Mouse (Mus musculus) kidney, adult 2 months (tissue): ENCODE measurements around the gene Mmp19. TPM values are rescaled to one million over a fixed set of nuclear protein-coding genes. Genes with fewer than 3 reads are reported as not detected.
A peak's percentile ranks its signal among the peaks of the same experiment; 100 is the strongest.

Source experiments
- DNase-seq: peaks from one replicate; pipeline ENCODE4 v3.0.0; 2021
- H3K27ac ChIP-seq: fragments of 200-500 bp; 2 replicates; pipeline ENCODE4 v1.5.1; 2012; ENCODE audit warnings: low read depth, low read length, control low read depth, inconsistent platforms; ENCODE audit not compliant: insufficient read depth
- H3K27me3 ChIP-seq: fragments of 200-500 bp; replicated peaks from 2 replicates; pipeline ENCODE4 v1.6.1; 2012; ENCODE audit warnings: mild to moderate bottlenecking, moderate library complexity, low read length, inconsistent platforms; ENCODE audit not compliant: control insufficient read depth, insufficient read depth
- H3K36me3 ChIP-seq: fragments of 200-500 bp; 2 replicates; pipeline ENCODE4 v1.6.1; 2012; ENCODE audit warnings: mild to moderate bottlenecking, moderate library complexity, low read length, inconsistent platforms; ENCODE audit not compliant: control insufficient read depth, insufficient read depth
- H3K4me1 ChIP-seq: fragments of 200-500 bp; 2 replicates; pipeline ENCODE4 v1.6.1; 2011; ENCODE audit warnings: low read length; ENCODE audit not compliant: control insufficient read depth, insufficient read depth
- H3K4me3 ChIP-seq: fragments of 200-500 bp; 2 replicates; pipeline ENCODE4 v1.5.1; 2011; ENCODE audit warnings: mild to moderate bottlenecking, low read depth, low read length, control low read depth; ENCODE audit not compliant: insufficient read depth
- CTCF ChIP-seq: fragments of 200-500 bp; conservative IDR thresholded peaks from 2 replicates; pipeline ENCODE4 v1.5.1; 2011; ENCODE audit warnings: low read depth, mild to moderate bottlenecking, control low read depth, low read length, moderate library complexity, mixed read lengths; ENCODE audit not compliant: insufficient read depth, insufficient read length
- POLR2A ChIP-seq: fragments of 200-500 bp; IDR thresholded peaks from one replicate; pipeline ENCODE4 v1.6.1; 2011; ENCODE audit warnings: low read depth, low read length, control low read depth
- WGBS: fragments of 180-500 bp; shearing (Covaris S2); methylation state at CpG from one replicate; pipeline ENCODE4 v1.1.7; 2018; 5-methylcytosine and 5-hydroxymethylcytosine counted together
- polyA plus RNA-seq: library from polyadenylated mRNA; depleted of rRNA; stranded (reverse); fragments of >200 nt; gene quantifications from 2 replicates; pipeline ENCODE4 v1.2.3, GENCODE M21; 2012; rRNA removed

Gene Mmp19
- 1.7 and 2.5 TPM in 2 replicates for polyA plus RNA-seq

GRCm38 (mm10) chr10:128790398-128791124 is at the start of gene Mmp19:
TSS of gene Mmp19 (plus strand) at chr10:128790910.
- no peak within 1 kb of the TSS; the same call in 1 of the 2 replicates for H3K4me3 ChIP-seq
- no peaks in the 10 kb centered on the region for H3K4me1 ChIP-seq
- no peak within 1 kb of the TSS for H3K27ac ChIP-seq
- TF ChIP-seq POLR2A (no peak), CTCF (no peak)
- DNase-seq = no peak
- no peaks in the 10 kb centered on the region for H3K36me3 ChIP-seq
- 78% methylated on average over 7 of the region's 7 CpGs for WGBS
- H3K27me3 ChIP-seq = no peaks in the 10 kb centered on the region

- H3K36me3 ChIP-seq = no peaks in the 10 kb centered on the region
- H3K27ac ChIP-seq = no peak overlapping the region
- H3K4me3 ChIP-seq = no peak overlapping the region
- peaks cover 9% of the 10 kb centered on the region; the same call in 1 of the 2 replicates for H3K4me1 ChIP-seq
- TF ChIP-seq CTCF = no peak
- no peaks in the 10 kb centered on the region for H3K27me3 ChIP-seq
- WGBS = 29% methylated on average over 4 of the region's 4 CpGs
- no peak for DNase-seq
Observed at GRCm38 (mm10) chr10:128742616-128743015, 48.1 kb upstream of the Mmp19 start.

GRCm38 (mm10) chr10:128743235-128743634 is 47.5 kb upstream of the Mmp19 start:
- peaks cover 9% of the 10 kb centered on the region; the same call in 1 of the 2 replicates for H3K4me1 ChIP-seq
- H3K36me3 ChIP-seq = no peaks in the 10 kb centered on the region
- peak; percentile 7 for DNase-seq
- H3K27ac ChIP-seq = peak overlapping the region; percentile 62
- no peaks in the 10 kb centered on the region for H3K27me3 ChIP-seq
- WGBS = 3% methylated on average over 7 of the region's 7 CpGs
- TF ChIP-seq POLR2A = no peak
- TF ChIP-seq CTCF = no peak
- H3K4me3 ChIP-seq = peak overlapping the region; percentile 77

- Histone ChIP-seq H3K27ac (peak overlapping the region; percentile 62), H3K4me3 (peak overlapping the region; percentile 77), H3K27me3 (no peaks in the 10 kb centered on the region), H3K36me3 (no peaks in the 10 kb centered on the region), H3K4me1 (peaks cover 9% of the 10 kb centered on the region; the same call in 1 of the 2 replicates)
- DNase-seq = peak; percentile 71
- under 1% methylated on average over 34 of the region's 37 CpGs for WGBS
- no peak for TF ChIP-seq POLR2A
- no peak for TF ChIP-seq CTCF
Observed at GRCm38 (mm10) chr10:128743791-128744191, 46.9 kb upstream of the Mmp19 start.

GRCm38 (mm10) chr10:128744211-128744610 is 46.5 kb upstream of the Mmp19 start:
- WGBS = 24% methylated on average over 8 of the region's 8 CpGs
- peak; percentile 77 for DNase-seq
- H3K4me3 ChIP-seq = peak overlapping the region; percentile 77
- H3K4me1 ChIP-seq = peaks cover 9% of the 10 kb centered on the region; the same call in 1 of the 2 replicates
- no peaks in the 10 kb centered on the region for H3K27me3 ChIP-seq
- H3K36me3 ChIP-seq = no peaks in the 10 kb centered on the region
- H3K27ac ChIP-seq = peak overlapping the region; percentile 62
- no peak for TF ChIP-seq POLR2A

- H3K4me3 ChIP-seq = peak within 1 kb of the TSS; percentile 77
- 28% methylated on average over 18 of the region's 18 CpGs for WGBS
- TF ChIP-seq CTCF = no peak
- no peak for TF ChIP-seq POLR2A
- H3K4me1 ChIP-seq = peaks cover 11% of the 10 kb centered on the region; the same call in 1 of the 2 replicates
- no peaks in the 10 kb centered on the region for H3K27me3 ChIP-seq
- no peaks in the 10 kb centered on the region for H3K36me3 ChIP-seq
- DNase-seq = peak; percentile 65
- H3K27ac ChIP-seq = peak within 1 kb of the TSS; percentile 62
Observed at GRCm38 (mm10) chr10:128744680-128745601, 45.8 kb upstream of the Mmp19 start, which contains the start of gene Dgka. TSS of gene Dgka (minus strand) at chr10:128744855.
